Mouse (Mus musculus) megakaryocyte, embryonic 14.5 days (primary cell): ENCODE measurements around the gene Nploc4.

Experiments
- FLI1 ChIP-seq: IDR thresholded peaks from 2 replicates; pipeline ENCODE4 v1.6.1; 2012; ENCODE audit warnings: low read length, inconsistent platforms, mixed read lengths
- GATA1 ChIP-seq: IDR thresholded peaks from 3 replicates; pipeline ENCODE4 v1.6.1; 2012; ENCODE audit warnings: mixed read lengths, low read length, inconsistent platforms, borderline replicate concordance

DNA sequence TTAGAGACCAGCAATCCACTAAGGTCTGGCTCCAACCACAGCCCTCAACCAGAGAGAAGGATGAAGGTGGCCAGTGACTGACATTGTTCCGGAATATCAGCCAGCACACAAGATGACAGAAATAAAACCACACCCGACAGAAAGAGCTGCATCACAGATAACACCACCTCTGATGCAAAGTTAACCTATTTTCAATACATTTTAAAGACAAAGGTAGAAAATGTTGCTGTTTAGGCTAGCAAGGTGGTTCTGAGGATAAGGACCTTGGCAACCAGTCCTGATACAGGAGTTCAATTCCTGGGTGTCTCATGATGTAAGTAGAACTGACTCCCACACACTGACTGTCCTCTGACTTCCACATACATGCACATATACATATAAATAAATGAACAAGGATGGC, 38.2 kb downstream of the Nploc4 start:
- TF ChIP-seq FLI1 (no peak), GATA1 (no peak)
